Mouse (Mus musculus) lung, postnatal 0 days (tissue): Measurements from ENCODE around the gene Olfr373. TPM values are rescaled to one million over a fixed set of nuclear protein-coding genes. Genes with fewer than 3 reads are reported as not detected.

Experiments
- ATAC-seq: fragments of 200-750 bp; cut with Nextera tagmentation; 2 replicates; pipeline ENCODE4 v1.8.0; 2017; ENCODE audit warnings: moderate library complexity
- DNase-seq: peaks from one replicate; pipeline ENCODE4 v3.0.0-alpha.2; 2016; ENCODE audit warnings: low spot score
- H3K27ac ChIP-seq: fragments of 300-500 bp; sonication (generic); 2 replicates; pipeline ENCODE4 v1.5.1; 2014; ENCODE audit warnings: antibody characterized with exemption, mild to moderate bottlenecking, low read length, mixed read lengths
- H3K27me3 ChIP-seq: fragments of 300-500 bp; sonication (generic); replicated peaks from 2 replicates; pipeline ENCODE4 v1.6.1; 2014; ENCODE audit warnings: low read length, mixed read lengths; ENCODE audit not compliant: insufficient read depth
- H3K36me3 ChIP-seq: fragments of 300-500 bp; sonication (generic); 2 replicates; pipeline ENCODE4 v1.6.1; 2014; ENCODE audit warnings: low read length, mixed read lengths; ENCODE audit not compliant: insufficient read depth
- H3K4me1 ChIP-seq: fragments of 300-500 bp; sonication (generic); 2 replicates; pipeline ENCODE4 v1.6.1; 2014; ENCODE audit warnings: antibody characterized with exemption, low read depth, low read length, mixed read lengths; ENCODE audit not compliant: insufficient read depth
- H3K4me2 ChIP-seq: fragments of 300-500 bp; sonication (generic); replicated peaks from 2 replicates; pipeline ENCODE4 v1.6.1; 2014; ENCODE audit warnings: low read depth, mild to moderate bottlenecking, low read length, moderate library complexity, mixed read lengths
- H3K4me3 ChIP-seq: fragments of 300-500 bp; sonication (generic); 2 replicates; pipeline ENCODE4 v1.5.1; 2014; ENCODE audit warnings: low read depth, low read length
- H3K9ac ChIP-seq: fragments of 300-500 bp; sonication (generic); replicated peaks from 2 replicates; pipeline ENCODE4 v1.6.1; 2014; ENCODE audit warnings: low read depth, mild to moderate bottlenecking
- H3K9me3 ChIP-seq: fragments of 300-500 bp; sonication (generic); 2 replicates; pipeline ENCODE4 v1.6.1; 2016; ENCODE audit warnings: low read length, mixed read lengths
- CTCF ChIP-seq: IDR thresholded peaks from 2 replicates; pipeline ENCODE4 v1.5.1; 2016; ENCODE audit warnings: antibody characterized with exemption, mild to moderate bottlenecking
- EP300 ChIP-seq: IDR thresholded peaks from 2 replicates; pipeline ENCODE4 v1.6.1; 2016; ENCODE audit warnings: antibody characterized with exemption, mild to moderate bottlenecking, control low read depth
- WGBS: fragments of 180-500 bp; shearing (Covaris S2); extraction: QIAGEN DNeasy Blood & Tissue Kit; methylation state at CpG from one replicate; pipeline ENCODE4 v1.1.7; 2014; 5-methylcytosine and 5-hydroxymethylcytosine counted together
- polyA plus RNA-seq: library from polyadenylated mRNA; unstranded; fragments of >200 nt; fragmentation: Nextera tagmentation; extraction: Ambion mirVana; gene quantifications from 2 replicates; pipeline ENCODE4 v1.2.1, GENCODE M21; 2015

The Olfr373 gene
- polyA plus RNA-seq, 1 experiment from 2014 or later: not detected

- H3K36me3 ChIP-seq: peaks cover 13% of the 10 kb centered on the region; the same call in 1 of the 2 replicates
- no peaks in the 10 kb centered on the region for H3K9me3 ChIP-seq
- TF ChIP-seq EP300 (peak; percentile 90), CTCF (no peak)
- H3K9ac ChIP-seq: peak overlapping the region; percentile 99
- peak overlapping the region; percentile 99 for H3K27ac ChIP-seq
- under 1% methylated on average over 18 of the region's 18 CpGs for WGBS
- H3K4me3 ChIP-seq: peak overlapping the region; percentile 97
- H3K27me3 ChIP-seq: no peaks in the 10 kb centered on the region
- H3K4me2 ChIP-seq: peak overlapping the region; percentile 75
- DNase-seq: peak; percentile 99
- peaks cover 8% of the 10 kb centered on the region; the same call in 1 of the 2 replicates for H3K4me1 ChIP-seq
- ATAC-seq: peak; percentile 77
Measured at GRCm38 (mm10) chr8:72136302-72136978, 53.5 kb downstream of the Olfr373 start.

DNA sequence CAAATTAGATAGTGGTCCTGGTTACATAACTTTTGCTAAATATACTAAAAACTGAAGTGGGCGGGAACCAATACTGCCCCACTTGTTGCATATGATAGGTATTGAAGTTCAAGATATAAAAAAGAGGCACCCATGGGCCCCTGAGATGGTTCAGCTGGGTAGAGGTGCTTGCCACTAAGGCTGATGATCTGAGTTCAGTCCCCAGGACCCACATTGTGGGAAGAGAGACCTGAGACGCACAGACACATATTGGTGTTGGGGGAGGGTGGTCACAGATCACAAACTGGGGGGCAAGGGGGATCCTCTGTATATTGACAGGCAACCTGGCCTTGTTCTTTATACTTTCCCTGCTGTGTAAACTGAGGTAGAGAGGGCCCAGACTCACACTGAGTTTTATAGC is 54.5 kb downstream of the Olfr373 start:
- Histone ChIP-seq H3K4me3 (peak overlapping the region; percentile 97), H3K27ac (peak overlapping the region; percentile 99; the same call in 1 of the 2 replicates), H3K4me1 (peaks cover 8% of the 10 kb centered on the region; the same call in 1 of the 2 replicates), H3K9me3 (no peaks in the 10 kb centered on the region), H3K36me3 (peaks cover 21% of the 10 kb centered on the region), H3K4me2 (peak overlapping the region; percentile 75), H3K27me3 (no peaks in the 10 kb centered on the region), H3K9ac (no peak overlapping the region; the same call in 1 of the 2 replicates)
- no peak for TF ChIP-seq EP300
- TF ChIP-seq CTCF: no peak
- DNase-seq (no peak), ATAC-seq (no peak)
- WGBS: 78% methylated on average over 2 of the region's 2 CpGs

DNA sequence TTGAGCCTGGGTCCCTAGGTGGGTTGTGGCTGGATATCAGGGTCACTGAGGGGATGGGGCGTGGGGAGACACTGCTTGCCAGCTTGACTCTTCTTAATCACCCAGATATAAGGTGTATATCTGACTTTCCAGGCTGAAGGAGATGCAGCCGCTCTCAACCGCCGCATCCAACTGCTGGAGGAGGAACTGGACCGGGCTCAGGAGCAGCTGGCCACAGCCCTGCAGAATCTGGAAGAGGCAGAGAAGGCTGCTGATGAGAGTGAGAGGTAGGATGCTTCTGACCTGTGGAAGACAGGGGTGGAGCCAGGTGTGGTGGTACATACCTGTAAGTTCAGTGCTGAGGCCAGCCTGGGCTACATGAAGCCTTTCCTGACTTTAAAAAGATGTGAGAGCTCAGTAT is 55.5 kb downstream of the Olfr373 start:
- DNase-seq (no peak), ATAC-seq (no peak)
- H3K36me3 ChIP-seq: peaks cover 30% of the 10 kb centered on the region
- whole genome bisulfite sequencing: 95% methylated on average over 5 of the region's 5 CpGs
- H3K9me3 ChIP-seq: no peaks in the 10 kb centered on the region
- no peak overlapping the region for H3K4me2 ChIP-seq
- H3K4me3 ChIP-seq: no peak overlapping the region
- H3K27ac ChIP-seq: no peak overlapping the region
- TF ChIP-seq EP300 (no peak), CTCF (no peak)
- H3K4me1 ChIP-seq: peaks cover 8% of the 10 kb centered on the region; the same call in 1 of the 2 replicates
- H3K9ac ChIP-seq: no peak overlapping the region
- no peaks in the 10 kb centered on the region for H3K27me3 ChIP-seq

GRCm38 (mm10) chr8:72143256-72143824 is 60.4 kb downstream of the Olfr373 start:
- Histone ChIP-seq H3K4me1 (peaks cover 4% of the 10 kb centered on the region; the same call in 1 of the 2 replicates), H3K36me3 (peaks cover 71% of the 10 kb centered on the region), H3K9ac (no peak overlapping the region), H3K4me2 (no peak overlapping the region), H3K27ac (no peak overlapping the region), H3K9me3 (no peaks in the 10 kb centered on the region), H3K27me3 (no peaks in the 10 kb centered on the region), H3K4me3 (no peak overlapping the region)
- WGBS: 91% methylated on average over 13 of the region's 13 CpGs
- ATAC-seq: no peak
- no peak for DNase-seq
- TF ChIP-seq EP300: no peak

DNA sequence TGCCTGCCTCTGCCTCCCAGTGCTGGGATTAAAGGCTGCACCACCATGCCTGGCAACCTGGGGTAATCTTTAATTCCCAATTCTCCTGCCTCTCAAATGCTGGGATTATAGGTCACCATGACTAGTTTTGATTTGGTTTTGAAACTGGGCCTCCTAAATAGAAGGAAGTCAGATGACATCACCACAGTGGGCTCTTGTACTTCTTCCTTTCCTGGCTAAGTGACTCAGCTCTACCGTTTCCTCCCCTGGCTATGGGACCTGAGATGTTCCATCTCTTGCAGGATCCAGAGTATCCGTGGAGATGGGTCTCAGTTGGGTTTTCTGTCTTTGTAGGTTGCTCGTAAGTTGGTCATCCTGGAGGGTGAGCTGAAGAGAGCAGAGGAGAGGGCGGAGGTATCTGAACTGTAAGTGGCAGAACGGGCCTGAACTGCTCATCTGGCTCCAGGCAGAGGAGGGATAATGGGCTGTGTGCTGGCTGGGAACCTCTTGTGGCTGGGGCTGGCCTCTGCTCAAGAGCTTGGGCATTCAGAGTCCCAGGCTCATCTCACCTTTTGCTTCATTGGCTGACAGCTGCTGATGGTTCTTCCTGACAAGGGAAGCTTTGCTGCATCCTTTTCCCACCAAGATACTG is 61.5 kb downstream of the Olfr373 start:
- H3K9ac ChIP-seq: no peak overlapping the region
- TF ChIP-seq EP300: no peak
- no peaks in the 10 kb centered on the region for H3K9me3 ChIP-seq
- ATAC-seq (no peak), DNase-seq (peak; percentile 40)
- H3K27ac ChIP-seq: no peak overlapping the region
- H3K4me1 ChIP-seq: peaks cover 4% of the 10 kb centered on the region; the same call in 1 of the 2 replicates
- H3K27me3 ChIP-seq: no peaks in the 10 kb centered on the region
- H3K36me3 ChIP-seq: peaks cover 76% of the 10 kb centered on the region
- no peak overlapping the region for H3K4me2 ChIP-seq
- 77% methylated on average over 5 of the region's 5 CpGs for WGBS
- no peak overlapping the region for H3K4me3 ChIP-seq

GRCm38 (mm10) chr8:72145511-72145910 is 62.5 kb downstream of the Olfr373 start:
- Histone ChIP-seq H3K27ac (peak overlapping the region; percentile 35; the same call in 1 of the 2 replicates), H3K9me3 (no peaks in the 10 kb centered on the region), H3K27me3 (no peaks in the 10 kb centered on the region), H3K4me1 (peaks cover 4% of the 10 kb centered on the region; the same call in 1 of the 2 replicates), H3K9ac (no peak overlapping the region), H3K4me2 (no peak overlapping the region), H3K4me3 (no peak overlapping the region), H3K36me3 (peaks cover 81% of the 10 kb centered on the region)
- TF ChIP-seq CTCF (no peak), EP300 (no peak)
- 72% methylated on average over 3 of the region's 3 CpGs for WGBS
- DNase-seq (no peak), ATAC-seq (peak; percentile 43; the same call in 1 of the 2 replicates)
